Mouse (Mus musculus): ENCODE data around the gene Sh3bgrl2. TPM values are rescaled to one million over a fixed set of nuclear protein-coding genes. Genes with fewer than 3 reads are reported as not detected.

The Sh3bgrl2 gene
- total RNA-seq, 2 experiments from 2014 or later: 26.8 to 28.1 TPM

GRCm38 (mm10) chr9:83687904-83688303 is 139.8 kb downstream of the Sh3bgrl2 start:
- DNase-seq: no peak

Other genes with a start within 250 kb of the Sh3bgrl2 start
- gene Lca5, start 107.2 kb upstream of the Sh3bgrl2 start, total RNA-seq (2021): 10 to 100 TPM; 13.4 to 16.1 TPM